Mouse (Mus musculus): ENCODE data around the gene Rab37. TPM values are rescaled to one million over a fixed set of nuclear protein-coding genes. Genes with fewer than 3 reads are reported as not detected.

Rab37 gene
- polyA plus RNA-seq, 1 experiment: 1.1 TPM

DNA sequence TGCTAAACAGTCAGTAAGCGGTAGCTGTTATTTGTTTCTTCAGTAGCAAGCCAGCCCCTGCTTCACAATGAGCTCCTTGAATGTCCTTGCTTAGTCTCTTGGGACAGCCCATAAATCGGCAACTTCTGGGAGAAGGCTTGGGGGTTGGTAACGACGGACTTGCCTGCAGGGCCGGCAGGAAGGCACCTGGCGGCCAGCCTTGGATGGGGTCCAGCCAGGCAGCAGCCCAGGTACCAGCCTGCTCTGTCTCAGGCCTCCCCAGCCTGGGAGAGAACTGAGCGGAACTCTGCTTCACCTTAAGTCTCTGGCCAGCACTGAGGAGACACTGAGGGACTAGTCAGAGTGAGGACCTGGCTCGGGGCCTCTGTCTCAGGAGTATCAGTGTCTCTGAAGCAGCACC lies 79.9 kb downstream of the Rab37 start:
- no peak for TF ChIP-seq POLR2A (IDR thresholded peaks at IDR 0.05; ENCODE audit: borderline replicate concordance, extremely low read depth, low read depth, low read length)
- TF ChIP-seq CTCF (IDR thresholded peaks at IDR 0.05; ENCODE audit: insufficient read depth, low read length): no peak
- Histone ChIP-seq H3K4me3 (replicated peaks; ENCODE audit: extremely low read depth, low read depth, low read length) (no peak overlapping the region), H3K4me1 (ENCODE audit: control insufficient read depth, insufficient read depth, low read length) (peaks cover 16% of the 10 kb centered on the region)
- DNase-seq: no peak
- WGBS: 52% methylated on average over 8 of the region's 8 CpGs

- H3K4me3 ChIP-seq (replicated peaks; ENCODE audit: extremely low read depth, low read depth, low read length): no peak overlapping the region
Observed at GRCm38 (mm10) chr11:115172825-115173287, 81.6 kb downstream of the Rab37 start.

GRCm38 (mm10) chr11:115173549-115174339 lies 82.5 kb downstream of the Rab37 start:
- H3K4me1 ChIP-seq (ENCODE audit: control insufficient read depth, insufficient read depth, low read length): peaks cover 18% of the 10 kb centered on the region
- no peak overlapping the region for H3K4me3 ChIP-seq (replicated peaks; ENCODE audit: extremely low read depth, low read depth, low read length)
- no peak for TF ChIP-seq CTCF (IDR thresholded peaks at IDR 0.05; ENCODE audit: insufficient read depth, low read length)
- TF ChIP-seq POLR2A (IDR thresholded peaks at IDR 0.05; ENCODE audit: borderline replicate concordance, extremely low read depth, low read depth, low read length): peak; percentile 11; the same call in 1 of the 2 replicates

More at GRCm38 (mm10) chr11:115172825-115173287, 81.6 kb downstream of the Rab37 start:
- no peak for DNase-seq
- 43% methylated on average over 4 of the region's 4 CpGs for WGBS
- peaks cover 16% of the 10 kb centered on the region for H3K4me1 ChIP-seq (ENCODE audit: control insufficient read depth, insufficient read depth, low read length)
- TF ChIP-seq POLR2A (IDR thresholded peaks at IDR 0.05; ENCODE audit: borderline replicate concordance, extremely low read depth, low read depth, low read length) (no peak), CTCF (IDR thresholded peaks at IDR 0.05; ENCODE audit: insufficient read depth, low read length) (no peak)

DNA sequence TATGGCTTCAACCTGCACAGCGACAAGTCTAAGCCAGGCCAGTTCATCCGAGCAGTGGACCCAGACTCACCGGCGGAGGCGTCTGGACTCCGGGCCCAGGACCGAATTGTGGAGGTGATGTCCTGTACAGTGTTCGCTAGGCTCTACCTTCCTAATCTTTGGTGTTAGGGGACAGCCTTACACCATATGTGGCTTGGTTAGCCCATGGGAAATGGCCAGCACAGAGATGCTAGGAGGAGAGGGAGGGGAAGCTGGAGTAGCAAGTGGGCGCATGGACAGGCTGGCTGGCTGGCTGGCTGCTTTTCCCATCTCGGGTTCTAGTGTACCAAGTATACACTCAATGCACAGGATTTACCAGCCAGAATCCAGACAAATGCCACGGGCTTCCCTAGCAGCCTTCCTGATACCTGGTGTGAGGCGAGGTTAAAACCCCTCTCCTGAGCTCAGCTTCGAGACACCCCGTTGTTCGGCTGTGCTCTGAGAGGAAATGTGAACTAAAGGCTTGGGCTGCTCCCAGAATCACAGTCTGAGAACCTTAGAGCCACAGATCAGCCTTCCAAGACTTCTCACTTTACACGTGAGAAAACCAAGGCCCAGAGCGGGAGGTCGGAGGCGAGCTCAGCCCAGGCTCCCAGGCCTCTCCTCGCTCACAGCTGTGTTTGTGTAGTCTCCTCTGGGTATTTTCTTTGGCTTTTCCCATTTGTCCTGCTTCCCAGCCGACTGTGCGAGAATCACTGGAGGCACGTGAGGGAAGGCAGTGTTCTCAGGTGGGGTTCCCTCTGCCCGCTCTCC lies 85.4 kb downstream of the Rab37 start:
- no peak for DNase-seq
- no peak for TF ChIP-seq POLR2A (IDR thresholded peaks at IDR 0.05; ENCODE audit: borderline replicate concordance, extremely low read depth, low read depth, low read length)
- TF ChIP-seq CTCF (IDR thresholded peaks at IDR 0.05; ENCODE audit: insufficient read depth, low read length): no peak
- Histone ChIP-seq H3K4me3 (replicated peaks; ENCODE audit: extremely low read depth, low read depth, low read length) (no peak overlapping the region), H3K4me1 (ENCODE audit: control insufficient read depth, insufficient read depth, low read length) (peaks cover 18% of the 10 kb centered on the region)
- WGBS: 88% methylated on average over 24 of the region's 24 CpGs

More at GRCm38 (mm10) chr11:115173549-115174339, 82.5 kb downstream of the Rab37 start:
- WGBS: 27% methylated on average over 16 of the region's 16 CpGs
- no peak for DNase-seq

DNA sequence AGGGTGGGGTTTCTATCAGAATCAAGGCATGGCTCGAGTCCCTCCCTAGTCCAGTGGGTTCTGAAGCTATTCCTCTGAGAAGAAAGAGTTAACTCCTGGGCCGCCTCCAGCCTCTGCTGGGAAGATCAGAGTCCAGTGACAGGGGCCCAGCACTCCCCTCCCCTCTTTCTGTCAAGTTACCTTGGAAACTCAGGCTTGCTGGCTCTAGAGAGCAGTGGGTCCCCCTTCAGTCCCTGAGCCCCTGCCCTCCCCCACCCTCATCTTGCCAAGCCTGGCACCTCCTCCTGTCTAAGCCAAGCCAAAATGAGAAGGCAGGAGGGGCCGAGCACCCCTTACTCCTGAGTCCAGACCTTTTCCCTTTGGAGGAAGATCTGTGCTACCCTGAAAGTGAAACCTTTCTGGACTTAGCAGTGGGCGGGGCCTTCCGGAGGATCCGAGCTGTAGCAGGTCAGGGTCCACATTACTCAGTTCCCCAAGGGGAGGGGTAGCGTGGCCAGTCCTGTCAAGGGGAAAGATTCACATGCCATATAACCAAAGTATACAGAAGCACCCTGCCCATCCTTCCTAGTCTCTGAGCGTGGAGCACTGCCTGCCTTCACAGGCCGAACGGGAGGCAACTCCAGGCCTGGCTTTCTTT lies 86.4 kb downstream of the Rab37 start:
- no peak overlapping the region for H3K4me3 ChIP-seq (replicated peaks; ENCODE audit: extremely low read depth, low read depth, low read length)
- TF ChIP-seq POLR2A (IDR thresholded peaks at IDR 0.05; ENCODE audit: borderline replicate concordance, extremely low read depth, low read depth, low read length) (no peak), CTCF (IDR thresholded peaks at IDR 0.05; ENCODE audit: insufficient read depth, low read length) (no peak)
- peaks cover 12% of the 10 kb centered on the region for H3K4me1 ChIP-seq (ENCODE audit: control insufficient read depth, insufficient read depth, low read length)
- WGBS: 42% methylated on average over 10 of the region's 10 CpGs
- DNase-seq: no peak

DNA sequence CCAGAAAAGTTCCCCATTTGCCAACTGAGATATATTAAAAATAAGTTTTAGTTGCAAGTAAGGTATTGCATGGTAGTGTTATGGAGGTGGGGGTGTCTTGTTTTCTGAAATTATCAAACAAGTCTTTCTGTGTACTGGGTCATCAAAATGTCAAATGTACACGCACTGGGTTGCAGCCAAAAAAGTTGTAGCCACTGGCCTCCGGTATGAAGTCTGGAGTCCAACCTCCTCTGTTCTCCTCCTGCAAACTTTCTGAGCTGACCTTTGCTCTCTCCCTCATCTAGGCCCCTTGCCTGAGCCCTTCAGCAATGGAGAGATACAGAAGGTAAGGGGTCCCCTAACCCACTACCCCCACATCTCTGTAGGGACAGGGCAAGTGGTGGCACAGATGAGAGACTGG lies 87.5 kb downstream of the Rab37 start:
- Histone ChIP-seq H3K4me3 (replicated peaks; ENCODE audit: extremely low read depth, low read depth, low read length) (no peak overlapping the region), H3K4me1 (ENCODE audit: control insufficient read depth, insufficient read depth, low read length) (peaks cover 5% of the 10 kb centered on the region)
- 89% methylated on average over 2 of the region's 2 CpGs for WGBS
- DNase-seq: no peak
- TF ChIP-seq CTCF (IDR thresholded peaks at IDR 0.05; ENCODE audit: insufficient read depth, low read length) (no peak), POLR2A (IDR thresholded peaks at IDR 0.05; ENCODE audit: borderline replicate concordance, extremely low read depth, low read depth, low read length) (no peak)

GRCm38 (mm10) chr11:115179191-115179590 lies 88.0 kb downstream of the Rab37 start:
- WGBS: 72% methylated on average over 6 of the region's 6 CpGs
- TF ChIP-seq CTCF (IDR thresholded peaks at IDR 0.05; ENCODE audit: insufficient read depth, low read length) (no peak), POLR2A (IDR thresholded peaks at IDR 0.05; ENCODE audit: borderline replicate concordance, extremely low read depth, low read depth, low read length) (no peak)
- no peak overlapping the region for H3K4me3 ChIP-seq (replicated peaks; ENCODE audit: extremely low read depth, low read depth, low read length)
- no peak for DNase-seq
- H3K4me1 ChIP-seq (ENCODE audit: control insufficient read depth, insufficient read depth, low read length): peaks cover 3% of the 10 kb centered on the region; the same call in 1 of the 2 replicates

GRCm38 (mm10) chr11:115179881-115180280 lies 88.7 kb downstream of the Rab37 start:
- H3K4me3 ChIP-seq (replicated peaks; ENCODE audit: extremely low read depth, low read depth, low read length): no peak overlapping the region
- WGBS: 74% methylated on average over 6 of the region's 6 CpGs
- peaks cover 3% of the 10 kb centered on the region; the same call in 1 of the 2 replicates for H3K4me1 ChIP-seq (ENCODE audit: control insufficient read depth, insufficient read depth, low read length)
- no peak for DNase-seq
- TF ChIP-seq POLR2A (IDR thresholded peaks at IDR 0.05; ENCODE audit: borderline replicate concordance, extremely low read depth, low read depth, low read length) (no peak), CTCF (IDR thresholded peaks at IDR 0.05; ENCODE audit: insufficient read depth, low read length) (no peak)
